In genomic region chr19:7041171-7041570, GRCm38 (mm10) we compare ENCODE assay signal across 9 mouse cellular contexts. TPM values are rescaled to one million over a fixed set of nuclear protein-coding genes. Genes with fewer than 3 reads are reported as not detected.
A peak's percentile ranks its signal among the peaks of the same experiment; 100 is the strongest.
DNase-seq lines count a peak whose midpoint lies in the region; ATAC-seq and TF ChIP-seq lines count a peak whose summit lies in the region.
"Had no signal": no experiment of that assay in that cellular context is flagged by ENCODE, and none has a peak within 500 bp of the region (broad histone marks: within the 10 kb centered on the region; RNA-seq: fewer than 3 reads in every experiment).

No protein-coding gene starts in this region.

- TF ChIP-seq CTCF in spleen, adult 2 months (IDR thresholded peaks at IDR 0.05; ENCODE audit: extremely low read depth, insufficient read depth, insufficient read length, insufficient replicate concordance): no peak

- H3K4me3 ChIP-seq in heart, embryonic 10.5 days: peak overlapping the region; percentile 96
- H3K4me3 ChIP-seq in spleen, adult 2 months (ENCODE audit: extremely low read depth, insufficient read depth, insufficient read length): no peak overlapping the region
- H3K4me3 ChIP-seq in liver, embryonic 12.5 days: peak overlapping the region; percentile 70

- H3K9me3 ChIP-seq in heart, embryonic 10.5 days: no peaks in the 10 kb centered on the region
- H3K9me3 ChIP-seq in liver, embryonic 12.5 days (replicated peaks): no peaks in the 10 kb centered on the region

- peaks cover 37% of the 10 kb centered on the region for H3K4me1 ChIP-seq in heart, embryonic 10.5 days
- H3K4me1 ChIP-seq in spleen, adult 2 months (ENCODE audit: control insufficient read depth, insufficient read depth, insufficient read length): peaks cover 10% of the 10 kb centered on the region
- peaks cover 39% of the 10 kb centered on the region for H3K4me1 ChIP-seq in liver, embryonic 12.5 days

- WGBS in heart, embryonic 10.5 days: 96% methylated on average over 2 of the region's 2 CpGs
- 90% methylated on average over 2 of the region's 2 CpGs for WGBS in spleen, adult 2 months
- WGBS in liver, embryonic 12.5 days (ENCODE audit: insufficient replicate concordance): 89% methylated on average over 2 of the region's 2 CpGs

- peak overlapping the region; percentile 94 for H3K4me2 ChIP-seq in liver, embryonic 12.5 days

- DNase-seq in heart, embryonic 10.5 days (ENCODE audit: low spot score): no peak
- DNase-seq in heart, adult 18-20 months: no peak
- no peak for DNase-seq in spleen, adult 2 months (ENCODE audit: low read depth in 1 of 2, low spot score in 2 of 2)
- no peak for DNase-seq in spleen, adult 18-20 months
- no peak for DNase-seq in urinary bladder, adult 18-20 months (ENCODE audit: low spot score in 2 of 2)
- DNase-seq in yolk sac, embryonic 10.5 days (ENCODE audit: low spot score): no peak
- no peak for DNase-seq in layer of hippocampus, postnatal 14 days (ENCODE audit: low spot score in 2 of 2)
- DNase-seq: kidney, postnatal 25 days had no signal

- H3K27me3 ChIP-seq in heart, embryonic 10.5 days (ENCODE audit: insufficient read depth, poor library complexity, severe bottlenecking): no peaks in the 10 kb centered on the region
- no peaks in the 10 kb centered on the region for H3K27me3 ChIP-seq in spleen, adult 2 months (ENCODE audit: control insufficient read depth, insufficient read depth, low read length)
- H3K27me3 ChIP-seq in liver, embryonic 12.5 days (replicated peaks): no peaks in the 10 kb centered on the region

- no peak for TF ChIP-seq POLR2A in spleen, adult 2 months (IDR thresholded peaks at IDR 0.05; ENCODE audit: low read depth, low read length)

- H3K36me3 ChIP-seq in heart, embryonic 10.5 days: peaks cover 7% of the 10 kb centered on the region
- no peaks in the 10 kb centered on the region for H3K36me3 ChIP-seq in spleen, adult 2 months (ENCODE audit: control insufficient read depth, insufficient read depth, low read length)
- H3K36me3 ChIP-seq in liver, embryonic 12.5 days: peaks cover 20% of the 10 kb centered on the region

- peak overlapping the region; percentile 93; the same call in 1 of the 2 replicates for H3K27ac ChIP-seq in heart, embryonic 10.5 days
- H3K27ac ChIP-seq in spleen, adult 2 months (ENCODE audit: insufficient read depth, low read length): peak overlapping the region; percentile 87; the same call in 1 of the 2 replicates
- peak overlapping the region; percentile 95 for H3K27ac ChIP-seq in liver, embryonic 12.5 days

- H3K9ac ChIP-seq in liver, embryonic 12.5 days: peak overlapping the region; percentile 86

- no peak for ATAC-seq in liver, embryonic 12.5 days

RNA-seq across cellular contexts. Expression of gene Stip1, which starts 1.4 kb away (rescaled TPM):
- polyA plus RNA-seq in heart, embryonic 10.5 days (2016; fragmentation: Nextera tagmentation; extraction: Ambion mirVana): 320 and 388 TPM in 2 replicates
- total RNA-seq in heart, adult 18-20 months (2021): 100 to 1,000 TPM; 137 to 160 TPM
- 27.4 and 31.3 TPM in 2 replicates for polyA plus RNA-seq in spleen, adult 2 months (2012; rRNA removed)
- 218 and 230 TPM in 2 replicates for polyA plus RNA-seq in liver, embryonic 12.5 days (2016; fragmentation: Nextera tagmentation; extraction: Ambion mirVana)
- total RNA-seq in layer of hippocampus, postnatal 14 days (2021): 100 to 1,000 TPM; 136 to 159 TPM

RNA-seq across cellular contexts. Expression of gene Macrod1, which starts 15.4 kb away (rescaled TPM):
- polyA plus RNA-seq in heart, embryonic 10.5 days (2016; fragmentation: Nextera tagmentation; extraction: Ambion mirVana): 8.0 and 12.4 TPM in 2 replicates
- total RNA-seq in heart, adult 18-20 months (2021): 100 to 1,000 TPM; 303 to 332 TPM
- 13.4 and 17.9 TPM in 2 replicates for polyA plus RNA-seq in spleen, adult 2 months (2012; rRNA removed)
- polyA plus RNA-seq in liver, embryonic 12.5 days (2016; fragmentation: Nextera tagmentation; extraction: Ambion mirVana): 6.4 and 7.6 TPM in 2 replicates
- 10 to 100 TPM; 10.3 to 11.6 TPM for total RNA-seq in layer of hippocampus, postnatal 14 days (2021)

RNA-seq across cellular contexts. Expression of gene Fermt3, which starts 21.9 kb away (rescaled TPM):
- 10.6 and 22.7 TPM in 2 replicates for polyA plus RNA-seq in heart, embryonic 10.5 days (2016; fragmentation: Nextera tagmentation; extraction: Ambion mirVana)
- 1 to 10 TPM; 4.4 to 6.0 TPM for total RNA-seq in heart, adult 18-20 months (2021)
- 194 and 240 TPM in 2 replicates for polyA plus RNA-seq in spleen, adult 2 months (2012; rRNA removed)
- 135 and 147 TPM in 2 replicates for polyA plus RNA-seq in liver, embryonic 12.5 days (2016; fragmentation: Nextera tagmentation; extraction: Ambion mirVana)
- 1 to 10 TPM; 3.6 to 5.4 TPM for total RNA-seq in layer of hippocampus, postnatal 14 days (2021)

RNA-seq across cellular contexts. Expression of gene Trpt1, which starts 45.2 kb away (rescaled TPM):
- 11.3 and 16.7 TPM in 2 replicates for polyA plus RNA-seq in heart, embryonic 10.5 days (2016; fragmentation: Nextera tagmentation; extraction: Ambion mirVana)
- total RNA-seq in heart, adult 18-20 months (2021): 10 to 100 TPM; 22.4 to 26.4 TPM
- 4.7 and 6.4 TPM in 2 replicates for polyA plus RNA-seq in spleen, adult 2 months (2012; rRNA removed)
- 2.2 and 2.5 TPM in 2 replicates for polyA plus RNA-seq in liver, embryonic 12.5 days (2016; fragmentation: Nextera tagmentation; extraction: Ambion mirVana)
- 10 to 100 TPM; 16.4 to 20.4 TPM for total RNA-seq in layer of hippocampus, postnatal 14 days (2021)

RNA-seq across cellular contexts. Expression of gene Nudt22, which starts 45.3 kb away (rescaled TPM):
- polyA plus RNA-seq in heart, embryonic 10.5 days (2016; fragmentation: Nextera tagmentation; extraction: Ambion mirVana): 23.9 and 25.2 TPM in 2 replicates
- 10 to 100 TPM; 23.7 to 25.4 TPM for total RNA-seq in heart, adult 18-20 months (2021)
- 19.4 and 26.5 TPM in 2 replicates for polyA plus RNA-seq in spleen, adult 2 months (2012; rRNA removed)
- 10.0 and 11.9 TPM in 2 replicates for polyA plus RNA-seq in liver, embryonic 12.5 days (2016; fragmentation: Nextera tagmentation; extraction: Ambion mirVana)
- total RNA-seq in layer of hippocampus, postnatal 14 days (2021): 10 to 100 TPM; 10.9 to 11.9 TPM
